9 mouse cellular contexts compared by ENCODE assay signal in the genomic region with DNA sequence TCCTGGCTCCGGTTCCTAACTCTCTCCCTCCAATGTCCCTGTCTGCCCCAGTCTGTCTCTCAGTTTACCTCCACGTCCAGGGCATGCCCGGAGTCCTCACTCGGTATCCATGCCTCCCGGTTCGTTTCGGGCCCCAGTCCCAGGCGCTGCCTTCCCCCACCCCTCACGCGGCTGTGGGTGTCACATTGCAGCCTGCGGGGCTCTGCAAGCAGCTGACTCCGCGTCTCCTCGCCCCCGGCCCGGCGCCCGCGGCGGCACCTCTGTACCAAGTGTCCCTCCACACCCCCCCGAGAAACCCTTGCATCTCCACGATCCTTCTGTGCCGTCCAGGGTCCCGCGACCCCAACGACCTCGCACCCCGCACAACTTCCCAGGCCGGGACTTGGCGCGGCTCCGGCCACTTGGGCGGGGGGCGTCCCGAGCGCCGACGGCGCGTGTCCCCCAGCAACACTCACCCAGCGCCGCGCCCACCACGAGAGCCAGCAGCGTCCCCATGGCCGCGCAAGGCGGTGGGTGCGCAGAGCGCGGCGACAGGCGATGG. TPM values are rescaled to one million over a fixed set of nuclear protein-coding genes. Genes with fewer than 3 reads are reported as not detected.
DNase-seq lines count a peak whose midpoint lies in the region; ATAC-seq lines count a peak whose summit lies in the region.
"Had no signal": no experiment of that assay in that cellular context is flagged by ENCODE, and none has a peak within 500 bp of the region (broad histone marks: within the 10 kb centered on the region; RNA-seq: fewer than 3 reads in every experiment).

No protein-coding gene starts in this region.

- peak overlapping the region; percentile 84 for H3K4me2 ChIP-seq in forebrain, embryonic 16.5 days (ENCODE audit: low read length)
- H3K4me2 ChIP-seq in limb, embryonic 12.5 days, result peak overlapping the region; percentile 100

- ATAC-seq in forebrain, embryonic 16.5 days, result peak; percentile 21; the same call in 1 of the 2 replicates
- ATAC-seq in limb, embryonic 12.5 days (ENCODE audit: insufficient number of reproducible peaks, insufficient read depth, low FRiP score, low TSS enrichment, low read depth), result no peak

- H3K4me3 ChIP-seq in forebrain, embryonic 16.5 days (replicated peaks; ENCODE audit: low read length), result peak overlapping the region; percentile 56
- H3K4me3 ChIP-seq in limb, embryonic 12.5 days (replicated peaks), result peak overlapping the region; percentile 69

- H3K9ac ChIP-seq in forebrain, embryonic 16.5 days (replicated peaks; ENCODE audit: low read depth, low read length), result peak overlapping the region; percentile 71
- peak overlapping the region; percentile 73 for H3K9ac ChIP-seq in limb, embryonic 12.5 days (replicated peaks)

- peaks cover 12% of the 10 kb centered on the region for H3K4me1 ChIP-seq in forebrain, embryonic 16.5 days (replicated peaks; ENCODE audit: control insufficient read depth, insufficient read depth, low read length)
- H3K4me1 ChIP-seq in limb, embryonic 12.5 days (replicated peaks), result peaks cover 19% of the 10 kb centered on the region

- 1% methylated on average over 49 of the region's 53 CpGs for WGBS in forebrain, embryonic 16.5 days
- under 1% methylated on average over 52 of the region's 53 CpGs for WGBS in limb, embryonic 12.5 days

- no peak overlapping the region for H3K27ac ChIP-seq in forebrain, embryonic 16.5 days (ENCODE audit: low read length)
- no peak overlapping the region for H3K27ac ChIP-seq in limb, embryonic 12.5 days

- peak; percentile 56 to 59 for DNase-seq in layer of hippocampus, postnatal 10 days (ENCODE audit: low spot score in 2 of 2)
- DNase-seq in layer of hippocampus, adult 11-12 months (ENCODE audit: low spot score), result no peak
- peak; percentile 66 for DNase-seq in cerebellum, adult 8-10 months
- DNase-seq in right cerebral cortex, adult 18-20 months, result peak; percentile 71
- no peak for DNase-seq in frontal cortex, postnatal 10 days (ENCODE audit: low spot score in 2 of 2)
- DNase-seq in urinary bladder, adult 18-20 months (ENCODE audit: low spot score in 2 of 2), result no peak

- H3K27me3 ChIP-seq in forebrain, embryonic 16.5 days (replicated peaks; ENCODE audit: control insufficient read depth, insufficient read depth, low read length), result peaks cover 27% of the 10 kb centered on the region
- peaks cover 56% of the 10 kb centered on the region for H3K27me3 ChIP-seq in limb, embryonic 12.5 days

- no peaks in the 10 kb centered on the region for H3K9me3 ChIP-seq in forebrain, embryonic 16.5 days (ENCODE audit: control insufficient read depth, low read length)
- no peaks in the 10 kb centered on the region for H3K9me3 ChIP-seq in limb, embryonic 12.5 days

- peaks cover 28% of the 10 kb centered on the region for H3K36me3 ChIP-seq in forebrain, embryonic 16.5 days (ENCODE audit: control insufficient read depth, insufficient read depth)
- H3K36me3 ChIP-seq in limb, embryonic 12.5 days, result peaks cover 33% of the 10 kb centered on the region

RNA-seq across cellular contexts. Expression of gene Scn1b, which starts 0.5 kb away (rescaled TPM):
- 100 to 1,000 TPM; 264 to 274 TPM for total RNA-seq in layer of hippocampus, postnatal 10 days (2021)
- 4.1 and 5.3 TPM in 2 replicates for polyA plus RNA-seq in forebrain, embryonic 16.5 days (2015; fragmentation: Nextera tagmentation; extraction: Ambion mirVana)
- polyA plus RNA-seq in limb, embryonic 12.5 days (2016; fragmentation: Nextera tagmentation; extraction: Ambion mirVana), result 1.4 and 2.0 TPM in 2 replicates

RNA-seq across cellular contexts. Expression of gene Hpn, which starts 11.2 kb away (rescaled TPM):
- 1 to 10 TPM; 2.1 to 2.9 TPM for total RNA-seq in layer of hippocampus, postnatal 10 days (2021)
- polyA plus RNA-seq in forebrain, embryonic 16.5 days (2015; fragmentation: Nextera tagmentation; extraction: Ambion mirVana), result 0.88 TPM in 1 of 2 replicates, not detected in the other
- 2.4 and 3.6 TPM in 2 replicates for polyA plus RNA-seq in limb, embryonic 12.5 days (2016; fragmentation: Nextera tagmentation; extraction: Ambion mirVana)

RNA-seq across cellular contexts. Expression of gene Gramd1a, which starts 29.4 kb away (rescaled TPM):
- 100 to 1,000 TPM; 143 to 144 TPM for total RNA-seq in layer of hippocampus, postnatal 10 days (2021)
- polyA plus RNA-seq in forebrain, embryonic 16.5 days (2015; fragmentation: Nextera tagmentation; extraction: Ambion mirVana), result 261 and 277 TPM in 2 replicates
- 95.1 and 104 TPM in 2 replicates for polyA plus RNA-seq in limb, embryonic 12.5 days (2016; fragmentation: Nextera tagmentation; extraction: Ambion mirVana)

RNA-seq across cellular contexts. Expression of gene Fxyd3, which starts 49.8 kb away (rescaled TPM):
- 1 to 10 TPM in 1 of 2 experiments, not detected in 1; 1.2 TPM for total RNA-seq in layer of hippocampus, postnatal 10 days (2021)
- polyA plus RNA-seq in forebrain, embryonic 16.5 days (2015; fragmentation: Nextera tagmentation; extraction: Ambion mirVana), result 0.15 and 0.66 TPM in 2 replicates
- polyA plus RNA-seq in limb, embryonic 12.5 days (2016; fragmentation: Nextera tagmentation; extraction: Ambion mirVana), result 18.3 and 19.2 TPM in 2 replicates
- total RNA-seq: left cerebral cortex, postnatal 14 days had no signal

Comparison
In these comparisons a context has a peak if more than half of its experiments do, and no peak if none do; other contexts are left out.
1. DNase-seq: peak in layer of hippocampus, postnatal 10 days (2 of 2), cerebellum, adult 8-10 months (single experiment) and right cerebral cortex, adult 18-20 months (single experiment); none in layer of hippocampus, adult 11-12 months (single experiment), frontal cortex, postnatal 10 days (0 of 2) and urinary bladder, adult 18-20 months (0 of 2).